Mouse (Mus musculus) duodenum, adult 2 months (tissue): ENCODE results near the gene Ccnq. TPM values are rescaled to one million over a fixed set of nuclear protein-coding genes. Genes with fewer than 3 reads are reported as not detected.

Experiments used
- polyA plus RNA-seq: library from polyadenylated mRNA; depleted of rRNA; stranded (reverse); fragments of >200 nt; gene quantifications from 2 replicates; pipeline ENCODE4 v1.2.3, GENCODE M21; 2012; ENCODE audit warnings: low replicate concordance; rRNA removed

Gene Ccnq
- polyA plus RNA-seq, result 31.3 and 36.5 TPM in 2 replicates

DNA sequence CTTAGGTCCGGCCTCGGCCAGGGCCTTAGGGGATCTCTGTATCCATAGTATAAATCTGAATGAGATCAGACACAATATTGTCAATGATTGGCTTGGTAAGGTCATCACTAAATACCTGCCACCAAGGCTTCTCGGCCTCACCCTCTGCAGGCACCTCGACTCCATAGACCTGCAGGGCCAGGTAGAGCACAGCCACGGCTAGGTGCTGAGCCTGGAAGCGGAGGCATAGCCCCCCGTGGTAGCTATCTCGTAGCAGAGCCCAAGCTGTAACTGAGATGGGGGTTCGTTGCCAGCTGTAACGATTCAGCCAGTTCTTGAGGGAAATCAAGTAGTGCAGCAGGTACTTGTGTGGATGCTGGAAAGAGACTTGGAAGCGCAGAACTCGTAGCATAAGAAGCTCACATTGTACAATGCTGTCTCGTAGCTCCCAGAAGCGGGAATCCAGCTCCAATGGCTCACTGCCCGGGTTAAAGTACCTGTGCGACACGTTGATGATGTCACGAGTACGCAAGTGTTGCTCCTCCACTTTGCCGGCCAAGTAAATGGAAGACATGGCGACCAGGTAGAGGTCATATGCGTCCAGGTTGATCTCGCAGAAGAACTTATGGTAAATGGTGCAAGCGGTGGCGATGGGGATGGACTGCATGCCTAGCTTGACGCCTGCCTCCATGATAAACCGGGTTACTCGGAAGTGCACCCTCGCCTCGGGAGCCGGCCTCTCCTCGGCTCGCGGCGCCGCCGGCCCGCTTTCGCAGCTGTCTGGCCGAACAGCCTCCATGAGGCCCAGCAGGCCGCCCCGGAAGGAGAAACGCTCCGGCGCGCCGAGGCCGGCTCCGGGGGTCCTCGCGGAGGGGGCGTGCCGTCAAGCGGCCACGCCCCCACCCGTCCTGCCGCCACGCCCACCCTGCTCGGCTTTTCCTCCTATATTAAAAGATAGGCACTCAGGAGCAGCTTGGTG, at the start of gene Ccnq:
Gene Ccnq, minus strand, starts transcription at position 845 of the 958 bp plus-strand sequence.

Other genes with a start within 250 kb of the Ccnq start
- gene Sebox, start 248.3 kb downstream of the Ccnq start, polyA plus RNA-seq, result not detected in 2 replicates
- 4.4 and 5.1 TPM in 2 replicates for gene Tmem199, start 239.6 kb downstream of the Ccnq start, polyA plus RNA-seq
- 21.7 and 26.2 TPM in 2 replicates for gene Poldip2, start 239.5 kb downstream of the Ccnq start, polyA plus RNA-seq
- 34.4 and 36.2 TPM in 2 replicates for gene Tnfaip1, start 215.4 kb downstream of the Ccnq start, polyA plus RNA-seq
- gene Ift20, start 215.4 kb downstream of the Ccnq start, polyA plus RNA-seq, result 113 and 115 TPM in 2 replicates
- 29.6 and 51.8 TPM in 2 replicates for gene Tmem97, start 201.0 kb downstream of the Ccnq start, polyA plus RNA-seq
- gene Nlk, start 54.4 kb downstream of the Ccnq start, polyA plus RNA-seq, result 6.2 and 7.0 TPM in 2 replicates
- gene Lyrm9, start 74.9 kb upstream of the Ccnq start, polyA plus RNA-seq, result 22.0 and 23.5 TPM in 2 replicates
- gene Nos2, start 169.1 kb upstream of the Ccnq start, polyA plus RNA-seq, result 1.7 and 5.6 TPM in 2 replicates
- gene Lgals9, start 233.2 kb upstream of the Ccnq start, polyA plus RNA-seq, result 404 and 515 TPM in 2 replicates